Mouse (Mus musculus) brain, embryonic 14.5 days (tissue): ENCODE data around the gene Gm9821.
A peak's percentile ranks its signal among the peaks of the same experiment; 100 is the strongest.

ENCODE experiments used
- CTCF ChIP-seq: fragments of 200-500 bp; IDR thresholded peaks from 2 replicates; pipeline ENCODE4 v1.5.1; 2012; ENCODE audit warnings: inconsistent platforms, mild to moderate bottlenecking, moderate library complexity, borderline replicate concordance; ENCODE audit not compliant: insufficient read depth, insufficient read length; ENCODE audit errors: extremely low read depth
- POLR2A ChIP-seq: fragments of 200-500 bp; IDR thresholded peaks from 2 replicates; pipeline ENCODE4 v1.6.1; 2012; ENCODE audit warnings: mild to moderate bottlenecking, inconsistent platforms, borderline replicate concordance; ENCODE audit not compliant: poor library complexity, insufficient read depth, insufficient read length, severe bottlenecking; ENCODE audit errors: extremely low read depth

DNA sequence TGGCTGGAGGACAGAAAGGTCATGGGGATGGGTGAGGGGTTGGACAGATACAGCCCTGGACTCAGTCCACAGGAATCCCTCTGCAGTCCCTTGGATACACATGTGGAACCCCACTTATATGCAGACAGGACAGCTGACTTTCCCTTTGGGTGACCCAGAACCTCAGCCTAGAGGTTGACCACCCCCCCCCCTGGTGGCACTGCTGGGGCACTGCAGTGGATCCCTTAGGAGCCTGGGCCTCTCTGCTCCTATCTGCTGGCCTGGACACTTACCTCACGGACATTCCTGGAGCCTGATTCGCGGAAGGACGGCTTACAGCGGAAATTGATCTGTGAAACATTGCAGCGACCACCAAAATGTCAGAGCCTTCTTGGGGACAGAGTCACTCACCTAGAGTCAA, 3.1 kb upstream of the Gm9821 start:
- TF ChIP-seq CTCF: peak; percentile 48; the same call in 1 of the 2 replicates
- no peak for TF ChIP-seq POLR2A
